Mouse (Mus musculus) urinary bladder, adult 18-20 months (tissue): ENCODE measurements around the gene Rmnd5b.
"Not testable (repeated sequence)": the region's sequence is repeated elsewhere in the genome, so short reads cannot be mapped to it uniquely, and the experiment has no call there.

Source experiments
- DNase-seq, 2 experiments: peaks; one replicate each; pipeline ENCODE4 v3.0.0; 2022; ENCODE audit warnings: low spot score in 2 of 2, mixed read lengths in 2 of 2

Gene Rmnd5b

GRCm38 (mm10) chr11:51649889-51650199 lies 14.1 kb upstream of the Rmnd5b start:
- no peak for DNase-seq

GRCm38 (mm10) chr11:51649111-51649888 lies 13.6 kb upstream of the Rmnd5b start:
- DNase-seq = no peak

GRCm38 (mm10) chr11:51648566-51648965 lies 12.9 kb upstream of the Rmnd5b start:
- no peak for DNase-seq

GRCm38 (mm10) chr11:51646751-51647667 lies 11.3 kb upstream of the Rmnd5b start:
- DNase-seq = no peak

- DNase-seq = no peak
These were observed 10.5 kb upstream of the Rmnd5b start for GRCm38 (mm10) chr11:51646245-51646644.

- no peak for DNase-seq
These were observed 9.6 kb upstream of the Rmnd5b start for GRCm38 (mm10) chr11:51645293-51645692.

- DNase-seq = no peak
These were observed 8.5 kb upstream of the Rmnd5b start for GRCm38 (mm10) chr11:51644217-51644616.

GRCm38 (mm10) chr11:51643761-51644160 lies 8.1 kb upstream of the Rmnd5b start:
- no peak for DNase-seq

GRCm38 (mm10) chr11:51643202-51643601 lies 7.5 kb upstream of the Rmnd5b start:
- no peak for DNase-seq

GRCm38 (mm10) chr11:51640748-51641147 lies 5.1 kb upstream of the Rmnd5b start:
- no peak for DNase-seq

GRCm38 (mm10) chr11:51638497-51638896 lies 2.8 kb upstream of the Rmnd5b start:
- no peak for DNase-seq

- DNase-seq = no peak
These were observed 2.3 kb upstream of the Rmnd5b start for GRCm38 (mm10) chr11:51637971-51638414.

GRCm38 (mm10) chr11:51636323-51636684 lies 608 bp upstream of the Rmnd5b start:
- DNase-seq = no peak

GRCm38 (mm10) chr11:51635127-51635524 lies 570 bp downstream of the Rmnd5b start:
- DNase-seq = no peak

- DNase-seq = no peak
These were observed 2.0 kb downstream of the Rmnd5b start for GRCm38 (mm10) chr11:51633721-51634120.

- not testable (repeated sequence) for DNase-seq
These were observed 2.5 kb downstream of the Rmnd5b start for GRCm38 (mm10) chr11:51633200-51633599.

GRCm38 (mm10) chr11:51632130-51632753 lies 3.5 kb downstream of the Rmnd5b start:
- DNase-seq = no peak

- no peak for DNase-seq
These were observed 5.9 kb downstream of the Rmnd5b start for GRCm38 (mm10) chr11:51629651-51630314.

GRCm38 (mm10) chr11:51627907-51628306 lies 7.8 kb downstream of the Rmnd5b start:
- no peak for DNase-seq

GRCm38 (mm10) chr11:51627425-51627824 lies 8.3 kb downstream of the Rmnd5b start:
- DNase-seq = no peak

- no peak for DNase-seq
These were observed 10.4 kb downstream of the Rmnd5b start for GRCm38 (mm10) chr11:51625187-51625820.
